Mouse (Mus musculus): ENCODE results near the gene Fgf3. TPM values are rescaled to one million over a fixed set of nuclear protein-coding genes. Genes with fewer than 3 reads are reported as not detected.
"Not testable (repeated sequence)": the region's sequence is repeated elsewhere in the genome, so short reads cannot be mapped to it uniquely, and the experiment has no call there.

The Fgf3 gene
- total RNA-seq, 2 experiments from 2014 or later = 0.51 to 0.96 TPM

DNA sequence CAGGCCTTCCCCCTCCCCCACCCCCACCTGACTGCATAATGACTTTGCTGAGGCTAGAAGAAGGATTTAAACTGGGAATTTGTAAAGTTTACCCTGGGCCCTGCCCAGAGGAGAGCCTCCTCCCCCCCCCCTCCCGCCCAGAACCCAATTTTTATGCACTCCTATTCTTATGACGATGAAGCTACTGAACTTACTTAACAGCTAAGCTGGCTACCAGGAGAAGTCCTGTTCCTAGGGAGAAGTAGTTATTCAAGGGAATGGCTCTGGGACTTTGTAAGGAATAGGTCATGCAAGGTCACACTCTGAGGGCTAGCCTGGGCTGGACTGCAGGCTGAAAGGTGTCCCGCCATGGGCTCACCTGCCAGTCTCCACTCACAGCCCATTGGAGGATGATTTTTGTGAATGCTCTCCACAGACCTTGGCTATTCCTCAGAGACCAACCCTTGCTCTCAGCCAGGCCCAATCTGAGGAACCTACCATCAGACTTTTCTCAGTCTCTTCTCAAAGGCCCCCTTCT is 20.0 kb downstream of the Fgf3 start:
- no peak for ATAC-seq (ENCODE audit: poor library complexity, severe bottlenecking)

DNA sequence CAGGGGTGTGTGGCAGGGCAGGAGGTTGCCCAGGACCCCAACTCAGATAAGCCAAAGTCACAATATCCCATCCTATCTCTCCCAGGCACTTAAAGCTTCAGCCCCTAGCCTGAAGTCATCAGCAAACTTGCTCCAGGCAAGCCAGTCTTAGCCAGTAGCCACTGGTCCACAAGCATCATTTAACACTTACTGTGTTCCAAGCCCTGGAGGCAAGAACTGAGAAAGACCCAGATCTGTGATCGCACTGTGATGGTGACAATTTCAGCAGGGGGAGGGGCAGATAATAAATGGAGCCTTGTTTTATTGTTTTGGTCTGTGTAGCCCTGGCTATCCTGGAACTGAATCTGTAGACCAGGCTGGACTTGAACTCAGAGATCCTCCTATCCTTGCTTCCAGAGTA is 20.8 kb downstream of the Fgf3 start:
- ATAC-seq (ENCODE audit: poor library complexity, severe bottlenecking) = no peak

DNA sequence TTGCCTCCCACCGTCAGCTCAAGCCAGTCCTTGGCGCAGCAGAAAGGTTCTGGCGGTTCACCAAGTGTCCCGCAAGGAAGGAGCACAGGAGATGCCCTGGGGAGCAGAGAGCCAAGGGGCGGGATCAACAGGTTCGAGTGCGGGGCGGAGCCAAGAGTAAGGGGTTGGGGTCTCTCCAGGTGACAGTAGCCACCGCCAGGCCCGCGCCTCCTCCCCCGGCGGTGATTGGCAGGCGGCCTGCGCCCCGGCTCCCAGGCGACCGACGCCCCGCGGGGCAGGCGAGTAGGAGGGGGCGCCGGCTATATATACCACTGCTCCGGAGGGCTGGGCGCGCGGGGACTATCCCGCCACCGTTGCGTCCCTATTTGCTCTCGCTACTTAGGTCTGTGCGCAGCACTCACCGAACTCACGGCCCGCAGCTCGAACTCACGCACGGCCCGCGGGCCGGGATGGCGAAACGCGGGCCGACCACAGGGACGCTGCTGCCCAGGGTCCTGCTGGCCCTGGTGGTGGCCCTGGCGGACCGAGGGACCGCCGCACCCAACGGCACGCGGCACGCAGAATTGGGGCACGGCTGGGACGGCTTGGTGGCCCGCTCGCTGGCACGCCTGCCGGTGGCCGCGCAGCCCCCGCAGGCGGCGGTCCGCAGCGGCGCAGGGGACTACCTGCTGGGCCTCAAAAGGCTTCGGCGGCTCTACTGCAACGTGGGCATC is 23.3 kb downstream of the Fgf3 start:
- ATAC-seq (ENCODE audit: poor library complexity, severe bottlenecking) = no peak

DNA sequence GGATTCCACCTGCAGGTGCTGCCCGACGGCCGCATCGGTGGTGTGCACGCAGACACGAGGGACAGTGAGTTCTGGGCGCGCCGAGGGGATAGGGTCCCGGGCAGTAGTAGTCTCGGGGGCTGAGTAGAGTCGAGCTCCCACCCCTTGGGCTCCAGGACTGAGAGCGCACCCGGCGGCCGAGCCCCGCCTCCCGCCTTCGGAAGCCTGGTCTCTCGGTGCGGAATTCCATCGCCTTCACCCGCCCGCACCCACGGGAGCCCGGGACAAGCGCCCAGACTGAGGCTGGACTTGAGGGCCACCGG is 23.8 kb downstream of the Fgf3 start:
- no peak for ATAC-seq (ENCODE audit: poor library complexity, severe bottlenecking)

DNA sequence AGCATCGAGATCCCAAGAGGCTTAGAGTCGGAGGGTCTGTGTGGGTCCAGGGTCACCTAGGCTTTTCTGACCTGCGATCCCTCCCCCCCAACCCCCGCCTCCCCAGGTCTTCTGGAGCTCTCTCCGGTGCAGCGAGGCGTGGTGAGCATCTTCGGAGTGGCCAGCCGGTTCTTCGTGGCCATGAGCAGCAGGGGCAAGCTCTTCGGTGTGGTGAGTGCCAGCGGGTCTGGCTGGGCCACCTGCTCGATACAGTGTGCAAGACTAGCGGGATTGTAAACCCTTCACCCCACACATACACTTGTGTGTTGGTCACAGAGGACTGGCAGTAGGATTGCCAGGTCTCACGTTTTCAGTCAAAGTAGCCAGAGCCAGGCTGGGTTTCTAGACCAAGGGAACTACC is 24.2 kb downstream of the Fgf3 start:
- ATAC-seq (ENCODE audit: poor library complexity, severe bottlenecking) = no peak

DNA sequence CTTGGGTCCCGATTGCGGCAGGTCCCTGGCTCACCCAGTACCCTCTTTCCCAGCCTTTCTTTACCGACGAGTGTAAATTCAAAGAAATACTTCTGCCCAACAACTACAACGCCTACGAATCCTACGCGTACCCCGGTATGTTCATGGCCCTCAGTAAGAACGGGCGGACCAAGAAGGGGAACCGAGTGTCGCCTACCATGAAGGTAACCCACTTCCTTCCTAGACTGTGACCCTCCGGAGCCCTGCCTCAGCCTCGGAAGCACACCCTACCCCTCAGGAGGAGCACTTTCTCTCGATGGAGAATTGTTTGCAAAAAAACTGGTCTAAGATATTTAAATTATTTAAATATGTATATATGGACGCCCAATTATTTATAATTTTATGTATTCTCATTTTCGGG is 24.8 kb downstream of the Fgf3 start:
- ATAC-seq (ENCODE audit: poor library complexity, severe bottlenecking) = peak; percentile 58; the same call in 1 of the 2 replicates

DNA sequence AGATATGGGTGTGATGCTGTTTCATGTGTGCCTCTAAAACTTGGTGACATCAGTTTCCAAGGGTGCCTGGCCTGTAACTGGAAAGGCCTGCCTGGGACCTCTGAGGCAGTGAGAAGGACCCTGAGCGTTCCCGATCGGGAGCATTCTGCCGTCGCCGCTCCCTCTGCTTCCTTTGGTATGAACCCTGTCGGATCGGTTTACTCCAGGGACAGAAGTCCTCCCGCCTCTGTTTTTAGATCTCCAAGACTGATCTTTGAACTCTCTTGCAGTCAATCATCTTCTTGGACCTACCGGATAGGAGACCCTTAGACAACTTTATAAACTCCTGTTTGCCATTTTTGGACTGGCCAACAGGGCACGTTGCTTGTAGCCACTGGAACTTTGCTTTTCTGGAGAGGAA is 25.3 kb downstream of the Fgf3 start:
- no peak for ATAC-seq (ENCODE audit: poor library complexity, severe bottlenecking)

DNA sequence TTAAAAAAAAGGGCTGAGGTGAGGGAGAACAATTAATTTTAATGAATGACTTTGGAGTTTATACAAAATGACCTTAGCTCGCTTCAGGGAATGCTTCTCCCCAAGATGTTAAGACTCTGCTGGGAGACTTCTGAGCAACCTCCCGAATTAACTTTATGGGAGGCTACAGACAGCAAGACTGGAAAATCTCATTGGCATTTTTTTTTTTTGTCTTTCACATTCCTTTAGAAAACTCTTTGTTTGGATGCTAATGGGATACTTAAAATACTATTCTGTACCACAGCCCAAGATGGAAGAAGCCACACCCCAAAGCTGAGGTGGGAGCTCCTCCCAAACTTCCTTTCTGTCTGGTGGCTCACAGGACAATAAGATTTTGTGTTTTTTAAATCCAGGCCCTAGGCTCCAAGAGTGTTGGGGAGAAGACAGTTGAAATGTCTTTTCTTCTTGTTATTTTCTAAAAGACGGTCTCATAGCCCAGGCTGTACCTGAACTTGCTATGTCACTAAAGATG is 26.3 kb downstream of the Fgf3 start:
- ATAC-seq (ENCODE audit: poor library complexity, severe bottlenecking) = no peak

DNA sequence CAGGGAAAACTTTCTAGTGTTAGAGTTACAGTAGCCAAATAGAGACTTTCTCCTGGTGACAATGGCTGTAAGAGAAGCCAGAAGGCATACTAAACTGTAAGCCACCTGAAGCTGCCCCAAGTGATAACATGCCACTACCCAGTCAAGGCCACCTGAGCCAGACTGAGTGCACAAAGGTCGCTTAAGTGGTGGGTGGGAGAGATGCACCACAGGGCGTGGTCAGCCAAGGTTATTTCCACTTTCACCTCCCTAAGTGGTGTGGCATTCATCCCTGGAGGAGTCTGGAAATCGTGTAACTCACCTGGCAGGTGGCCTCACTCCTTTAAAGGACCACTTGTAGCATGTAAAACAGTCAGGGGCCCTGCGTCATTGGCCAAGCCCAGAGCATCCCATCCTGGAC is 29.3 kb downstream of the Fgf3 start:
- no peak for ATAC-seq (ENCODE audit: poor library complexity, severe bottlenecking)

DNA sequence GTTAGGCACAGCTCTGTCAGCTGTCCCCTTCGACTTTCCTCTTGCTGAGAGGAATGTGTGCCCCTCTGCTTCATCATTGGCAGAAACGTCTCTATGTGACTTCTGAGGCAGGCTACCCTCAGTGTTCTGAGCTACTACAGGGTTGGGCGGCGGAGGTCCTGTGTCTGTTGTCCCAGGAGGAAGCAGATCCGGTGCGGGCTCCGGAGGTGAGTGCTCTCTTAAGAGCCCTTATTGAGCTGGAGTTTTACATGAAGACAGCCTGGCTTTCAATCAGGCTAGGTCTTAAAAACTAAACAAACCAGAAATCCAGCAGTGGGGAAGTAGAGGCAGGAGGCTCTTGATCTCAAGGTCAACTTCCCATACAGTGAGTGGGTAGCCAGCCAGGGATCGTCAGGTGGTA is 29.7 kb downstream of the Fgf3 start:
- no peak for ATAC-seq (ENCODE audit: poor library complexity, severe bottlenecking)

DNA sequence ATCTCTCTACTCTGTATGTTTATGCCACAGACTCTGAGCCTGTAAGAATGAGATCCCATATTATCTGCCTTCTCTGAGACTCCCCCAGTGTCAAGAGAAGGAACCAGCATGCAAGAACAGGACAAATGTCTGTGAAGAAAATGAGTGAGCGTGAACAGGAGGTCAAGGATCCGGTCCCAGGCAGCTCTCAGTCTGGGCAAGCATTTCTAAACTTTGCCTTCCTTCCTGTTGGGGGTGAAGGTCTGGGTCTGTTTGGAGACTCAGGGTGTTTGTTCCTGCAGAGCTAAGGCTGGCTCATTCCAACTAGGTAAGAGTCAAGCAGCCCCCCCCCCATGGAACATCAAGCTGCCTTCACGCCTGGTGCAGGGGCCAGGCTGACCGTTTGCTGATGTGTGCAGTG is 34.5 kb downstream of the Fgf3 start:
- ATAC-seq (ENCODE audit: poor library complexity, severe bottlenecking) = peak; percentile 15; the same call in 1 of the 2 replicates

DNA sequence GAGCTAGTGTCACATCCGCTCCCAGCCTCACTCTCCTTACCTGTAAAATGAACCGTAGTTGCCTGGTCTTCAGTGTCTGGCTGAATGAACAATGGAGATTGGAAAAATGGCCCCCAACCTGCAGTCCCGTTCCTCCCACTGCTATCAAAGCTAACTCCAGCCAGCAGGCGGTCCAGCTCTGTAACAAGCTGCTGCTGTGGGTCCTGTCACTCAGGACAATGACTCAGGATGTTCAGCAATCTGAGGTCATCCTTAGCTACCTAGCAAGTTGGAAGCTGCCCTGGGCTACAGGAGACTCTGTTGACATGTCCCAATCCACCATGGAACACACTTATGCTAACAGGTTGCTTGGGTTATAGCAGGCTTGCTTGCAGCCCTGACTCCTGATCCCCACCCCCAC is 35.3 kb downstream of the Fgf3 start:
- ATAC-seq (ENCODE audit: poor library complexity, severe bottlenecking) = no peak

DNA sequence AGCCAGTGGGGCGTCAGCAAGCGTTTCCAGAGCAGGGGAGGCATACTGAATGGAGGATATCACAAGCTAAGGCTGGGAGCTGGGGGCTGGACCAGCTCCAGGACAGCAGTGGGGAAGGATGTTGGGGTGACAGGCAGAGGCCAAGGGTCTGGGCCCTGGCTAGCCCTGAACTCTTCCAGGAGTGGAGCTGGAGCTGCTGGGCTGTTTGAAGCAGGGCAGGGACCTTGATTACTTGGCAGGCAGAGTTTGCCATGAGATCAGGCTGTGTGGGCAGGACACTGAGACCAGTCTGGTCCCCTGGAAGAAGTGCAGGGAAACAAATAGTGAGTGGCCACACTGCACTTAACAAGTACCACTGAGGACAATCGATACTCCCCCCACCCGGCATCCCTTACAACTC is 36.3 kb downstream of the Fgf3 start:
- ATAC-seq (ENCODE audit: poor library complexity, severe bottlenecking) = no peak

DNA sequence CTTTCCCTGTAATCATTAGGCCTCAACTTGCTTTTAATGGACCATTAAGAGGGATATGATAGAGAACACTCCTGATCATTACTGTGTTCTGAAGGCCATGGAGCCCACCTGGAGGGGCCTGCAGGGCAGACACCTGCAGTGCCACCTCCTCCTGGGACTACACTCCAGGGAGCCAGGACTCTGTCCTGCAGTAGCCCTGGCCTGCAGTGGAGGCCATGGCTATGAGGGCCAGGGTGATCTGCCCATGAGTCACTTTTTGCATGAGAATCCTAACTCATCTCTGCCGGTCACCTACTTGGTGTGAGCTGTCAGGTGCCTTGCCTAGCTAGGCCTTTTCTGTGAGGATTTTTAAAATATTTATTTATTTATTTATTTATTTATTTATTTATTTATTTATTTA is 40.5 kb downstream of the Fgf3 start:
- ATAC-seq (ENCODE audit: poor library complexity, severe bottlenecking) = no peak

DNA sequence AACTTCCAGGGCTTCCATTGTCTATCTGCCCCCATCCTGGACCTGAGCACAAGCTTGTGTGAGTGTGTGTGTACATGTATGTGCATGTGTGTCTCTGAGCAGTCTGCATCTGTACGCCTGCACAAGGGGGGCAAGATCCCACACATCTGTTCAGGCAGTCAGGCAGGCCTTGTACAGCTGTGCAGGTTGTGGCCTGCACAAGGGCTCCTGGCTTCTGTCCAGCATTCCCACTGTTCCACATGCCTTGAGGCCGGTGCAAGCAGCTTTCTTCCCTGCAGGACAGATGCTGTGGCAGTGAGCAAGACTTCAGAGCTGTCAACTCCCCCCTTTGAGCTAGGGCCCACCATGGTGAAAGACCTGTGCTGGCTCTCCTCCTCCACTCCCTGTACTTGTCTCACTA is 45.2 kb downstream of the Fgf3 start:
- ATAC-seq (ENCODE audit: poor library complexity, severe bottlenecking) = no peak

DNA sequence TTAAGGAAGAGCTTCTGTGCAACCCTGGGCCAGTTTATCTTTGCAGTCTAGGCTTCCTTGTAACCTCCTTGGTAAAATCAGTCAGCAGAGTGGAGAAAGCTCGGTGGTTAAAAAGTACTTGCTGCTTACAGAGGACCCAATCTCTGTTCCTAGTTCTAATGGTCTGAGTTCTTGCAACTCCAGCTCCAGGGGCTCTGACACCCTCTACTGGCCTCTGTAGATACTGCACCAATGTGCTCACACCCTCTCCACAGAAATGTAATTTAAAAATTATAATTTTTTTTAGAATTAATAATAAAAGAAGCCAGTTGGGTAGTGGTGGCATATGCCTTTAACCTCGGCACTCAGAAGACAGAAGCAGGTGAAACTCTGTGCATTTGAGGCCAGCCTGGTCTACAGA is 49.8 kb downstream of the Fgf3 start:
- no peak for ATAC-seq (ENCODE audit: poor library complexity, severe bottlenecking)

DNA sequence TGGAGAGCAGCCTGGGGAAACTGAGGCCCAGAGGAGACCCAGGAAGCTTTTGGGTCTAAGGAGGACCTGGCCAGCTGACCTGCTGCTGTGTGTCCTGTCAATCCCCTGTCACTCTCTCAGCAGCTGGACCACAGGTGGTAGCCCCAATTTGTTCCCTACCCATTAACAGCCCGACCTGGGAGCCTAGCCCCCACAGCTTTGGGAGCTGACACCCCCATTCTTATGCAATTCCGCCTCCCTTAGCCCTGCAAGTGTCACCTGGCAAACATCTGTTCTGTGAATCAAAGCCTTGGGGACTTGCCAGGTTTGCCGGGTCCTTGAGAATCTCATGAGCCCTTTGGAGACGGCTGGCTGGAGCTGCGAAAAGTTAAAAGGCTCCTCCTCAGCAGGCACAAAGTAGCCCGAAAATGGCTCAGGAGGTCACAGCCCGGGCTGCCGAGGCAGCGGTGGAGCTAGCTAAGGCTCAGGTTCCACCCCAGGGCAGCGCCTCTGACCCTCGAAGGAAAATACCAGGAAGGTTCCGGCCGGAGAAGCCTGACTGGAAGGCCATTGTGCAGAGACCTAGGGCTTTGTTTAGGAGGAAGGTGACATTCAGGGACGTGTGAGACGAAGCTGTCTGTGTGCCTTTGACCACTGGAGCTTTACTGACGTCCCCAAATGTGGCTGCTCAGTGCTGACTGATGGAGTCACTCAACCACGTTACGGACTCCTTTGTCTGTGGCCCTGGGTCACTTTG is 50.8 kb downstream of the Fgf3 start:
- ATAC-seq (ENCODE audit: poor library complexity, severe bottlenecking) = no peak

DNA sequence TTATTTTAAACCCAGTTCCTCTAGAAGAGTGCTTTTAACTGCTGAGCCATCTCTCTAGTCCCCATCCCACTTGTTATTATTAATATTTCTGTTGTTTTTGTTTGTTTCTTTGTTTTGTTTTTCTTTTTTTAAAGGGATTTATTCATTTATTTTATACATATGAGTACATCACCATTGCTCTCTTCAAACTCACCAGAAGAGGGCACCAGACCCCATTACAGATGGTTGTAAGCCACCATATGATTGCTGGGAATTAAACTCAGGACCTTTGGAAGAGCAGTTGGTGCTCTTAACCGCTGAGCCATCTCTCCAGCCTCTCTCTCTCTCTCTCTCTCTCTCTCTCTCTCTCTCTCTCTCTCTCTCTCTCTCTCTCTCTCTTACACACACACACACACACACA is 52.8 kb downstream of the Fgf3 start:
- ATAC-seq (ENCODE audit: poor library complexity, severe bottlenecking) = not testable (repeated sequence)

DNA sequence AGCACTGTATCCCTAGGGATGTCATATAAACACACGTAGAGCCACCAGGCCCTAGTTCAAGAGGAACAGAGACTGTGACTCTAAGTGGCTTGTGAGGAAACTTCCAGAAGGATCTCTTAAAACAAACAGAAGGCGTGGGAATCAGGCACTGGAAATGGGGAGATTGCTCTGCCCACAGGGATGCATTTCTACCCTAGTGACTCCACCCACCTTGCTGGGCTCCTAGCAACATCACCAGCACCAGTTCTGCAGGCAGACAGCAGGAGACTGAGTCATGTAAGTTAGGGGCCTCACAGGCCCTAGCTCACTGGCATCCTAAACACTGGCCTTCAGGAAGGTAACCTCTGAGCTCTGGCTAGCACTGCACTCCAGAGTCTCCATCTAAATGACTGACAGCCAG is 54.0 kb downstream of the Fgf3 start:
- ATAC-seq (ENCODE audit: poor library complexity, severe bottlenecking) = no peak

DNA sequence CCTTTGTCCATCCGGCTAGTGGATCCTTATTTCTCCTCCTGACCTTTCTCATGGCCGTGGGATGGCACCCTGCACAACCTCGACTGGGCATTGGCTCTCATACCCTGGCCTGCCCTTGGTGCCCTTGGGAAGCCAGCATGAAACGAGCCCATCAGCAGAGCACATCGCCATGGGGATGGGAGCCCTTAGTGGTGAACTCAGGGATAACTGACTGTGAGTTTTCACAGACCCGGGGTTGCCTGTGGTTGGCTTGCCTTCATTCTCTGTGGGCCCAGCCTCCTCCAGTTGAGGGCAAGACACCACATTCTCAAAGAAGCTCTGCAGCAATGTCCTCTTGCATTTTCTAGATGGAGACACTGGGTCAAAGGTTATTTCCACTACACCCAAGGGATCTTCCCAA is 54.4 kb downstream of the Fgf3 start:
- ATAC-seq (ENCODE audit: poor library complexity, severe bottlenecking) = no peak
